In genomic region chr1:193568586-193569174, GRCm38 (mm10) we compare ENCODE assay signal across 12 mouse cellular contexts.
DNase-seq lines count a peak whose midpoint lies in the region; ATAC-seq and TF ChIP-seq lines count a peak whose summit lies in the region.
"Had no signal": no experiment of that assay in that cellular context is flagged by ENCODE, and none has a peak within 500 bp of the region (broad histone marks: within the 10 kb centered on the region; RNA-seq: fewer than 3 reads in every experiment).

No protein-coding gene starts in this region.

- no peaks in the 10 kb centered on the region for H3K27me3 ChIP-seq in lung, embryonic 14.5 days (ENCODE audit: insufficient read depth, low read length)
- no peaks in the 10 kb centered on the region for H3K27me3 ChIP-seq in lung, postnatal 0 days (replicated peaks; ENCODE audit: insufficient read depth, low read length)
- no peaks in the 10 kb centered on the region for H3K27me3 ChIP-seq in myocyte (ENCODE audit: control insufficient read depth, insufficient read depth, insufficient read length)
- no peaks in the 10 kb centered on the region for H3K27me3 ChIP-seq in intestine, postnatal 0 days (replicated peaks; ENCODE audit: control insufficient read depth, insufficient read depth, low read length)
- H3K27me3 ChIP-seq: hindbrain, embryonic 15.5 days had no signal

- H3K4me1 ChIP-seq in lung, embryonic 14.5 days (ENCODE audit: insufficient read depth): no peaks in the 10 kb centered on the region
- peaks cover 4% of the 10 kb centered on the region; the same call in 1 of the 2 replicates for H3K4me1 ChIP-seq in lung, postnatal 0 days (ENCODE audit: insufficient read depth, low read depth, low read length)
- no peaks in the 10 kb centered on the region for H3K4me1 ChIP-seq in intestine, postnatal 0 days (replicated peaks; ENCODE audit: control insufficient read depth, insufficient read depth, low read length)
- H3K4me1 ChIP-seq: hindbrain, embryonic 15.5 days had no signal

- no peak; the same call in 1 of the 2 replicates for ATAC-seq in lung, embryonic 14.5 days (ENCODE audit: insufficient read depth)
- ATAC-seq in lung, postnatal 0 days: no peak
- no peak for ATAC-seq in intestine, postnatal 0 days

- H3K79me2 ChIP-seq in myocyte (ENCODE audit: control insufficient read depth, insufficient read depth): no peaks in the 10 kb centered on the region

- H3K27ac ChIP-seq in lung, embryonic 14.5 days (ENCODE audit: low read depth): peak overlapping the region; percentile 42; the same call in 1 of the 2 replicates
- no peak overlapping the region for H3K27ac ChIP-seq in lung, postnatal 0 days (ENCODE audit: low read length)
- H3K27ac ChIP-seq in intestine, postnatal 0 days (ENCODE audit: low read depth, low read length): no peak overlapping the region
- H3K27ac ChIP-seq: hindbrain, embryonic 15.5 days had no signal

- H3K9ac ChIP-seq in lung, embryonic 14.5 days: no peak overlapping the region
- H3K9ac ChIP-seq in lung, postnatal 0 days (replicated peaks; ENCODE audit: low read depth): no peak overlapping the region
- H3K9ac ChIP-seq in intestine, postnatal 0 days (ENCODE audit: low read depth, low read length): no peak overlapping the region
- H3K9ac ChIP-seq: hindbrain, embryonic 15.5 days had no signal

- H3K4me2 ChIP-seq in lung, embryonic 14.5 days: no peak overlapping the region
- H3K4me2 ChIP-seq in lung, postnatal 0 days (replicated peaks; ENCODE audit: low read depth, low read length): no peak overlapping the region
- peak overlapping the region; percentile 14 for H3K4me2 ChIP-seq in myocyte (ENCODE audit: low read depth)
- H3K4me2 ChIP-seq in intestine, postnatal 0 days (replicated peaks; ENCODE audit: low read depth): no peak overlapping the region
- H3K4me2 ChIP-seq: hindbrain, embryonic 15.5 days had no signal

- H3ac ChIP-seq in myocyte (ENCODE audit: control insufficient read depth, insufficient read length): no peak overlapping the region

- no peak for TF ChIP-seq POLR2A in myocyte (IDR thresholded peaks at IDR 0.05; ENCODE audit: insufficient read length, low read depth)

- 37% methylated on average over 4 of the region's 4 CpGs for WGBS in lung, embryonic 14.5 days
- WGBS in lung, postnatal 0 days: 51% methylated on average over 4 of the region's 4 CpGs
- WGBS in intestine, postnatal 0 days: 44% methylated on average over 4 of the region's 4 CpGs

- no peak overlapping the region for H3K4me3 ChIP-seq in lung, embryonic 14.5 days (ENCODE audit: low read depth, low read length)
- H3K4me3 ChIP-seq in lung, postnatal 0 days (ENCODE audit: low read depth, low read length): no peak overlapping the region
- H3K4me3 ChIP-seq in myocyte: no peak overlapping the region
- H3K4me3 ChIP-seq in intestine, postnatal 0 days (ENCODE audit: low read depth, low read length): no peak overlapping the region
- H3K4me3 ChIP-seq: hindbrain, embryonic 15.5 days had no signal

- no peak for TF ChIP-seq CTCF in lung, embryonic 14.5 days (IDR thresholded peaks at IDR 0.05; ENCODE audit: low read depth)
- no peak for TF ChIP-seq CTCF in lung, postnatal 0 days (IDR thresholded peaks at IDR 0.05)
- no peak for TF ChIP-seq CTCF in intestine, postnatal 0 days (IDR thresholded peaks at IDR 0.05; ENCODE audit: low read depth)

- no peaks in the 10 kb centered on the region for H3K9me3 ChIP-seq in lung, embryonic 14.5 days (ENCODE audit: low read depth, low read length)
- no peaks in the 10 kb centered on the region for H3K9me3 ChIP-seq in lung, postnatal 0 days (ENCODE audit: low read length)
- no peaks in the 10 kb centered on the region for H3K9me3 ChIP-seq in intestine, postnatal 0 days (ENCODE audit: control insufficient read depth)
- H3K9me3 ChIP-seq: hindbrain, embryonic 15.5 days had no signal

- no peak for TF ChIP-seq EP300 in lung, postnatal 0 days (IDR thresholded peaks at IDR 0.05)

- no peak for DNase-seq in lung, embryonic 14.5 days
- DNase-seq in lung, postnatal 0 days (ENCODE audit: low spot score): no peak
- peak; percentile 45 for DNase-seq in brain, adult 2 months (ENCODE audit: low read depth, low spot score)
- peak; percentile 40 for DNase-seq in kidney, adult 9 months
- no peak for DNase-seq in layer of hippocampus, adult 9-11 months
- DNase-seq in B cell, adult 2 months: no peak
- DNase-seq: cerebellum, adult 18-20 months; midbrain, embryonic 14.5 days; thymus, postnatal 4 days had no signal

- H3K36me3 ChIP-seq in lung, embryonic 14.5 days (ENCODE audit: insufficient read depth): no peaks in the 10 kb centered on the region
- H3K36me3 ChIP-seq in lung, postnatal 0 days (ENCODE audit: insufficient read depth, low read length): no peaks in the 10 kb centered on the region
- no peaks in the 10 kb centered on the region for H3K36me3 ChIP-seq in myocyte (ENCODE audit: control insufficient read depth, insufficient read depth)
- no peaks in the 10 kb centered on the region for H3K36me3 ChIP-seq in intestine, postnatal 0 days (ENCODE audit: control insufficient read depth, insufficient read depth)
- H3K36me3 ChIP-seq: hindbrain, embryonic 15.5 days had no signal

TF ChIP-seq in myocyte, 11 proteins besides CTCF, POLR2A, EP300 and RAD21:
- no peak for TF ChIP-seq MAX (IDR thresholded peaks at IDR 0.05; ENCODE audit: low read depth)
- TF ChIP-seq REST (IDR thresholded peaks at IDR 0.05; ENCODE audit: insufficient read depth, insufficient read length): no peak
- no peak for TF ChIP-seq USF1 (IDR thresholded peaks at IDR 0.05; ENCODE audit: low read depth)
- no peak for TF ChIP-seq TCF12 (IDR thresholded peaks at IDR 0.05; ENCODE audit: insufficient read depth, poor library complexity, severe bottlenecking)
- TF ChIP-seq CEBPB (IDR thresholded peaks at IDR 0.05; ENCODE audit: insufficient read depth, poor library complexity, severe bottlenecking): no peak
- no peak for TF ChIP-seq MYOD1 (IDR thresholded peaks at IDR 0.05; ENCODE audit: control insufficient read depth in 1 of 3, insufficient read length in 2 of 3, low read depth in 2 of 3)
- no peak for TF ChIP-seq MYOG (IDR thresholded peaks at IDR 0.05; ENCODE audit: control insufficient read depth in 1 of 3, insufficient read depth in 1 of 3, insufficient read length in 2 of 3, low read depth in 2 of 3)
- no peak for TF ChIP-seq SRF (IDR thresholded peaks at IDR 0.05; ENCODE audit: control insufficient read depth, insufficient read length, low read depth)
- no peak for TF ChIP-seq POLR2AphosphoS2 (IDR thresholded peaks at IDR 0.05; ENCODE audit: insufficient read length, low read depth)
- no peak for TF ChIP-seq TCF3 (IDR thresholded peaks at IDR 0.05; ENCODE audit: insufficient read length, low read depth)
- no peak for TF ChIP-seq E2F4 (IDR thresholded peaks at IDR 0.05; ENCODE audit: insufficient read depth)

Comparison
In these comparisons a context has a peak if more than half of its experiments do, and no peak if none do; other contexts are left out.
1. DNase-seq: peak in brain, adult 2 months (single experiment) and kidney, adult 9 months (single experiment); none in lung, embryonic 14.5 days (single experiment), lung, postnatal 0 days (single experiment), layer of hippocampus, adult 9-11 months (single experiment) and B cell, adult 2 months (0 of 2).